Mouse (Mus musculus): ENCODE data around the gene Anxa9.

DNA sequence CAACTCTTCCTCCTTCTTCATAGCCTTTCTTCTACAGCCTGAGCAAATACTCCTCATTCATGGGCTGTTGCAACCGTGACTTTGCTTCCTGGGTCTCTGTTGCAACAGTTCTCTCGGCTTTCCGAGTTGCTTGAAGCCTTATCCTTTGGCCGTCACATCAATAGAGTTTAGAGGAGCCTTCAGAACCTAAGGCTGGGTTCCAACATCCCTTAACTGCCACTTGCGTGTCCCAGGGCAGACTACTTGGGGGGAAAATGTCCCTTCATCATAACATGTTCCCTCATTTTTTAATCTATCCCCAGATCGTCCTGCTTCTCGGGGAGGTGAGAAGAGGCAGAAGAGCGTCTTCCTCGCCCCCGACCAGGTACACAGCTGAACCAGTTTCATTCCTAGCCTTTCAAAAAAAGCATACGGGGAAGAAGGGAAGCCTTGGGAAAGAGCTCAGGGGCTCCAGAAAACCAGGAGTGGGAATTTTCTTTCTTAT is 24.6 kb downstream of the Anxa9 start:
- no peak for TF ChIP-seq CTCF (IDR thresholded peaks at IDR 0.05; ENCODE audit: low read depth, low read length)
- TF ChIP-seq POLR2A (IDR thresholded peaks at IDR 0.05; ENCODE audit: extremely low read depth, insufficient read depth, low read length), result no peak

Measured in liver, adult 2 months (tissue).